Mouse (Mus musculus) regulatory T cell (primary cell): ENCODE results near the gene Pak6.

Experiments
- in situ Hi-C: fragments of 300-600 bp; cut with MboI, MseI; formaldehyde crosslinking; loops from one replicate; pipeline ENCODE4 v1.15.1; 2025; ENCODE audit warnings: high pct_unique_total_duplicates

Gene Pak6

DNA sequence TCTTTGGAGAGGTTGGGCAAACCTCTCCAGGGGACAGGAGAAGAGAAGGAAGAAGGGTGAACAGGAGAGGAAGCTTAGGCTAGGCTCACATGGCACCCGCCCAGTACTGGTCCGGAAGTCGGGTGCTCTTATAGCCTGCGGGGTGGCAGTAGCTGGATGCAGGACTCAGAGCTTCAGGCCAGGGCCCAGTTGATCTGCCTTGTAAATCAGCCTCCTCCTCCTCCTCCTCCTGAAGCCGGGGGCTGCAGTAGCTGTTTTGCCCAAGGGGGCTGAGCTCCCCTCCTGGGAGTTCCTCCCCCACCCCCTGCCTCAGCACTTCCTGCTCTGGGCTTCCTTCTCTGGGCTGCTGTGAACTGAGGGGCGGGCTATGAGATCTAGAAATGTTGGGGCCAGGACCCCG, 65.2 kb downstream of the Pak6 start, which contains the start of gene Plcb2:
Plcb2 (minus strand) TSS at position 102 of the 400 bp plus-strand sequence.
- in situ Hi-C loops = no loop called here

- in situ Hi-C loops = no loop called here
Observed at GRCm38 (mm10) chr2:118729194-118729593, 66.1 kb downstream of the Pak6 start.

DNA sequence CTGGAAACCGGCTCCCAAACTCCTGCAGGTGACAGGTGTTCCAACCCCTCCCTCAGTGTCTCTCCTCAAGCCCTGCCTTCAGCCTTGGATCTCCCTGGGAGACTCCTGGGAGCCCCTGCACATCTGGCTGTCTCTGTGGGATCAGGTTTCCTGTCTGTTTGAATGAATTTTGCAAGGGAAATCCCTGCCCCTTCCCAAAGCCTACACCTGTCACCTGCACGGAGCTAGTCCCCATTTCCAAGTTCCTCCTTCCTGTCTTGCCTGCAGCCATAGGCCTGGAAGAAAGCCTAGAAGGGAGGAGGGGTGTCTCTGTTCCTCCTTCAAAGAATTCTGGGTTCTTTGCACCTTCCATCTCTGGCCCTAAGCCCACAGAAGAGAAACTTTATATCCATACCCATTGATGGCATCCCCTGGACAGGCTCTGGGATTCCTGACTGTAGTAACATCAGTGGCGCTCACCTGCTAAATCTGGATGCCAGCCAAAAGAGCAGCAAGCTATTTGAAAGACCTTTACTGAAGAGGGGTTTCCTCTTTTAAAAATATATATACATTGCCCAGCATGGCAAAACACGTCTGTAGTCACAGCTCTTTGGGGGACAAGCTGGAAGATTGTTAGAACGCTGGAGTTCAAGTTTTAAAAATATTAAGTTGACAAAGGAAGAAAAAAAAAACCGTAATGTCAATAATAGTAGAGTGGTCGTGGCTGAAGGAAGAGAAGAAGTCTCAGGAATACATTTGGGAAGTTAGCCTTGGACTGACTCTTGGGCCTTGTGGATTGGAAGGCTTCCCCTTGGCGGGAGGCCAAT, 66.9 kb downstream of the Pak6 start:
- in situ Hi-C loops = no loop called here

GRCm38 (mm10) chr2:118730622-118730915, 67.5 kb downstream of the Pak6 start:
- in situ Hi-C loops = no loop called here

DNA sequence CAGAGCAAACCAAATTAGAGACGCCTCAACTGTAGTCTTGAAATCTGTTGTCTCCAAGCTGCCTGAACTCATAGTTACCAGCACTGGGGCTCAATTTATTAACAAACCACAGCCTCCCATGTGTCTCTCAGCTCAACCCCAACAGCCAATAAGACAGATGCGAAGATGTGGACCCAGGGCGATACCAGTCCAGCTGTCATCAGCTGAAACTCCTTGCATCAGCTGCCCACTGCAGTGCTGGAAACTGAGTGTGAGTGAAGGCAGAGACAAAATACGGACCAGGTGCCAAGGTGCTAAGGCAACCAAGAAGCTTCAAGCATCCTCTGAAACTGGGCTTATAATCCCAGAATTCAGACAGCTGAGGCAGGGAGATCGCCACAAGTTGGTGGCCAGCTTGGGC, 68.9 kb downstream of the Pak6 start:
- in situ Hi-C loops = no loop called here

DNA sequence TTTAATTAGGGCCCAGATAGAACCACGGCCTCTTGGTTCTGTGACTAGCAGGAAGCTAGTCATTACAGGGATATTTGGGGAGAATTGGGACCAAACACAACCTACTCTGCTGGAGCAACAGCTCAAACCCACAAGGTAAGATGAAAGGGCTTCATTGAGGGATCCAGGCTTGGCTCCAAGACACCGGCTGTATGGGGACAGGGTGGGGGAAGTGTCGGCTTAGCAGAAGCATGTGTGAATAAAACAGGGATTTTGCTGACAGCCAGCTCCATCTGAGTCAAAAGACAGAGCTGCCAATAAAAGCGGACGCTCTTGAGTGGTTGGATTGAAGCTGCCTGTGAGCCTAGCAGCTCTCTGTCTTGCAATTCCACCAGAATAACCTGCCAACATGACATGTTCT, 70.2 kb downstream of the Pak6 start:
- in situ Hi-C loops = no loop called here

DNA sequence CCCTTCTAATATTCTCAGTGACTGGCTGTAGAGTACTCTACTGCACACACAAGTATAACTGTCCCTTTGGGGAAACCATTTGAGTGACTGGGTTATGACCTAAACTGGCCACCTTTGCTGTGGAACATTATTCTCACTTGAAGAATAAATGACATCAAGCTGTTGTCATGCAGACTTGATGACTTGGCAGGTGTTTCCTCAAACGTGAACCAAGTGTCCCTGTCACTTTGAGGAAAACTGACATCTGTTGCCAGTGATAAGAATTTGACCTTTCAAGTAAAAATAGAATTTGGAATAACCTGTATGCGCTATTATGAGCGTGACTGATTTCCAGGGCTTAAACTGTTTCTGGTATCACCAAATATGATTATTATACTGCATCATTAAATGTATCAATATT, 77.2 kb downstream of the Pak6 start:
- in situ Hi-C loops = no loop called here

- in situ Hi-C loops = no loop called here
Observed at GRCm38 (mm10) chr2:118741183-118741582, 78.1 kb downstream of the Pak6 start.

DNA sequence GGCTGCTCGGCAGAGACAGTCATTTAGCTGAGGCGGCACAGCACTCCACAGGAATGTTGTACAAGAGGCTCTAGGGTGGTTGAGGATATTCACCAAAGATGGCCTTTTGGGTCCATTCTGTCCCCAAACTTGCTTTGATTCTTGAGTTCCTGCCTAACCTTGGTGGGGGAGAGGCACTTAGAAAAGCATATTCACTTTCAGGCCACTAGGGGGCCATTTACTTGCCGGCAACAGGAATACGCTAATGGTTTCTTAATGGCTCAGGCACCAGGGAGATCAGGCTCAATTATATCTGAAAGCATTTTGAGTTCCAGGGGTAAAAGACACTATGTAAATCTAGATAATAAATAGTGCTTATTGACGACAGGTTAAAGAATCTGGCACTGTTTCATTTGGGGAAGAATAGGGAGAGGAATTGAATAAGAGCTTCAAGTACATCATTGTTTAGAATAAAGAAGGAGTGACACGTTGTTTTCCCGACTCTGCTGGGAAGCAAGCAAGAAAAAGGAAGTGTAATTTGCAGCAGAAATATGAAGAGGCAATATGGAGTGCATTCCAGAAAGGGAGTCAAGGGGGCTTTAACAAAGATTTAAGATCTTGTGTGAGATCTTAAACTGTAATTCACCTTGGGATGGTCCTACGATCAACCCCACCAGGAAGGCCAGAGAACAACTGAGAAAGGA, 80.3 kb downstream of the Pak6 start:
- in situ Hi-C loops = no loop called here

DNA sequence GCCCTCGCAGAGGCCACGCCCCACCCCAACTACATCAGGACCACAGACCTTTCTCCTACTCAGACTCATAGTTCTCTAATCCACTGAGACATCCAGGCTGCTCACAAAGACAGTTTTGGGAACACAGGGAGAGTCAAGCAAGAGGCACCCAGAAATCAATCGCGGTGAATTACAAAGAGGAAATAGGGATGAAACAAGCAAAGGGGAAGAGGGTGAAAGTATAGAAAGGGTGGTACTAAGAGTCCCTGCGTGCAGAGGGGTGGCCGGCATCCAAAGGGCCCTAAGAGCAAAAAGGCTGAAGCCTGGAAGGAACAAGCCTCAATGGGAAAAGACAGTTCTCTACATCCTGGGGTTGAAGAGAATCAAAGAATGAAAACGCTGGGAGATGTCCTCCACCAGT, 81.5 kb downstream of the Pak6 start:
- in situ Hi-C loops = no loop called here

DNA sequence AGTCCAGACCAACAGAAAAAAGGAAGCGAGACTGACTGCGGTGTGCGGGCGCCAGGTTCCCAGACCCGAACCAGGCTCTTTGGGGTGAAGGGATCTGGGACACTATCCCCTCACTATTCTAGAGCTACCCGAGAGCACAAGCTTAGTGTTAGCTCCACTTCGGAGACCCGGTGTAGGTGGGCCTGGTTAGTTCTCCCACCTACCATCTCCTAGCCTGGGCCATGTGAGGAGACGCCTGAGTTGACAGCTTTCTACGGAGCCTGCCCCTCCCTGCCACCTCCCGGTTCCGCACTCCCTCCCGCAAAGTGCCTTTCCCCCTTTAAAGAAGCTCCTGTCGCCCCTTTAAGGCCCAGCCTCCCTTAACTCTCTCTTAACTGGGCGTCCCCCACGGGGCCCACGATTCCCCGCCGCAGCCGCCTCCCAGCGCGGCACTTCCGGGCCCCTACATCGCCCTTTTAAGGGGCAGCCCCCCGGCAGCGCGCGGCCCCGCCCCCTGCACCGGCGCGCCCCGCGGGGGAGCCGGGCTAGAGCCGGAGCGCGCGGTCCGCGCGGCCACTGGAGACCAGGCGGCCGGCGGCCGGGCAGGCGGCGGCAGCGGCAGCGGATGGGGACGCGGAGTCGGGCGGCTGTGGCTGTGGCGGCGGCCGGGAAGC, 82.3 kb downstream of the Pak6 start, which contains the start of gene Inafm2:
Inafm2 (plus strand) TSS at position 527 of the 653 bp plus-strand sequence.
- in situ Hi-C loops = no loop called here

- in situ Hi-C loops = no loop called here
Observed at GRCm38 (mm10) chr2:118745915-118746901, 83.1 kb downstream of the Pak6 start.

DNA sequence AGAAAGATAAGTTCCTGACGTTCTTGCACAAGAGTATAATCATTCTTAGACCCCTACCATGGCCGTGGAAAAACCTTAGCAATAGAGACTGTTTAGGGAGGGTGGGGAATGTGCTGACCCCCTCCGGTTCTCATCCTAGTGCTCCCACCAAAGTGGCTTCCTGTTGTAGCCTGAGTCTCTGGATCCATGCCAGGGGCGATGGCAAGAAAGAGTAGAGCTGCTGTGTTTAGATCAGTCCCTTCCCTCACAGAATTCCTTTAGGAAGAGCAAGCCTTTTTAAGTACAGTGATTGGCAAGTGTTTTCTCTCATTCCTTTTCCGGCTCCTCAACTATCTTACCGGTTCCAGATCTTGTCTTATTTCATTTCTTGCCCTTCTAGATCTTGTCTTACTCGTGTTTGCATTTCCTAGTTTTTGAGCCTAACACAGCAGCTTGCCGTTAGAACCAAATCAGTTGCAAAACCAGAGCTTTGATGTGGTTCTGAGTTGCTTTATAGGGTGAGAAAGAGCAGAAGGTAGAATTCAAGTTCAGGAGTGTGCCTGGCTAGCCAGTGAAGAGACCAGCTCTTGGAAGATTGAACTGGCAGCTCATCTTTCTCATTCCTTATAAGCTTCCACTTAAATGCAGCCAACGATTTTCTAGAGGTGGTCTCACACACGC, 84.3 kb downstream of the Pak6 start:
- in situ Hi-C loops = no loop called here
